Mouse (Mus musculus): ENCODE results near the gene Dph3.
"Not testable (repeated sequence)": the region's sequence is repeated elsewhere in the genome, so short reads cannot be mapped to it uniquely, and the experiment has no call there.

Gene Dph3

GRCm38 (mm10) chr14:32091704-32092103 lies 6.2 kb upstream of the Dph3 start:
- TF ChIP-seq NANOG (IDR thresholded peaks at IDR 0.05; ENCODE audit: borderline replicate concordance, low read length) (no peak), POU5F1 (IDR thresholded peaks at IDR 0.05; ENCODE audit: borderline replicate concordance, low read length) (no peak)
- H3K27me3 ChIP-seq (ENCODE audit: insufficient read depth, low read length) = no peaks in the 10 kb centered on the region

GRCm38 (mm10) chr14:32091124-32091523 lies 5.6 kb upstream of the Dph3 start:
- H3K36me3 ChIP-seq (ENCODE audit: insufficient read depth, low read length) = peaks cover 75% of the 10 kb centered on the region
- peaks cover 49% of the 10 kb centered on the region for H3K4me1 ChIP-seq (replicated peaks; ENCODE audit: low read depth, low read length)
- H3K27me3 ChIP-seq (ENCODE audit: insufficient read depth, low read length) = no peaks in the 10 kb centered on the region
- H3K4me3 ChIP-seq (replicated peaks; ENCODE audit: low read length) = no peak overlapping the region
- no peak for TF ChIP-seq POU5F1 (IDR thresholded peaks at IDR 0.05; ENCODE audit: borderline replicate concordance, low read length)
- no peak for TF ChIP-seq NANOG (IDR thresholded peaks at IDR 0.05; ENCODE audit: borderline replicate concordance, low read length)
- TF ChIP-seq CTCF (conservative IDR thresholded peaks at IDR 0.05; ENCODE audit: low read length) = no peak
- H3K9me3 ChIP-seq (ENCODE audit: low read length) = no peaks in the 10 kb centered on the region

More at GRCm38 (mm10) chr14:32091704-32092103, 6.2 kb upstream of the Dph3 start:
- Histone ChIP-seq H3K4me1 (replicated peaks; ENCODE audit: low read depth, low read length) (peaks cover 44% of the 10 kb centered on the region), H3K36me3 (ENCODE audit: insufficient read depth, low read length) (peaks cover 81% of the 10 kb centered on the region), H3K4me3 (replicated peaks; ENCODE audit: low read length) (no peak overlapping the region), H3K9me3 (ENCODE audit: low read length) (no peaks in the 10 kb centered on the region)

DNA sequence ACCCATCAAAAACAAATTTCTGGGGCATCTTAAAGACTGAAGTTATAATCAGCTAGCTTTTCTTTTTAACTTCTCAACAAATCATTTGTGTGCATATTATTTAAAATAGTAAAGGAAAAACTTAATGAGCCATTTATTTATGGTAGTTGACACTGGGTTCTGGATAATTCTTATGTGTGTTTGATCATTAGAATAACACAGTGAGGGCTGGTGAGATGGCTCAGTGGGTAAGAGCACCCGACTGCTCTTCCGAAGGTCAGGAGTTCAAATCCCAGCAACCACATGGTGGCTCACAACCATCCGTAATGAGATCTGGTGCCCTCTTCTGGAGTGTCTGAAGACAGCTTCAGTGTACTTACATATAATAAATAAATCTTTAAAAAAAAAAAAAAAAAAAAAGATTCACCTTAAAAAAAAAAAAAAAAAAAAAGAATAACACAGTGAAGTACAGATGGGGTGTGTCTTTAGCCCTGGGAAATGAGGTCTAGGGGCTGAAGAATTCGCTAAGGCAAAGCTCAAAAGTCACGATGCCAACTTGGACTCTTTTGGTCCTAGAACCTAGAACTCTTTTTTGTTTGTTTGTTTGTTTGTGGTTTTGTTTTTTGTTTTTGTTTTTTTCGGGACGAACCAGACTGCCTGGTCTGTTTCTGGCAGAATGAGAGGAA lies 2.2 kb upstream of the Dph3 start:
- Histone ChIP-seq H3K4me1 (replicated peaks; ENCODE audit: low read depth, low read length) (peaks cover 58% of the 10 kb centered on the region), H3K36me3 (ENCODE audit: insufficient read depth, low read length) (peaks cover 53% of the 10 kb centered on the region), H3K4me3 (replicated peaks; ENCODE audit: low read length) (peak overlapping the region; percentile 84)
- not testable (repeated sequence) for H3K27me3 ChIP-seq (ENCODE audit: insufficient read depth, low read length); H3K9me3 ChIP-seq (ENCODE audit: low read length)

GRCm38 (mm10) chr14:32086226-32086625 lies 697 bp upstream of the Dph3 start:
- Histone ChIP-seq H3K36me3 (ENCODE audit: insufficient read depth, low read length) (peaks cover 53% of the 10 kb centered on the region), H3K27me3 (ENCODE audit: insufficient read depth, low read length) (no peaks in the 10 kb centered on the region), H3K4me1 (replicated peaks; ENCODE audit: low read depth, low read length) (peaks cover 62% of the 10 kb centered on the region), H3K9me3 (ENCODE audit: low read length) (no peaks in the 10 kb centered on the region), H3K4me3 (replicated peaks; ENCODE audit: low read length) (peak overlapping the region; percentile 84)
- TF ChIP-seq CTCF (conservative IDR thresholded peaks at IDR 0.05; ENCODE audit: low read length) (no peak), POU5F1 (IDR thresholded peaks at IDR 0.05; ENCODE audit: borderline replicate concordance, low read length) (no peak), NANOG (IDR thresholded peaks at IDR 0.05; ENCODE audit: borderline replicate concordance, low read length) (no peak)

GRCm38 (mm10) chr14:32084761-32085485 lies 606 bp downstream of the Dph3 start, which contains the start of gene Oxnad1:
Gene Oxnad1 (plus strand): TSS chr14:32085374.
- no peaks in the 10 kb centered on the region for H3K27me3 ChIP-seq (ENCODE audit: insufficient read depth, low read length)
- H3K4me1 ChIP-seq (replicated peaks; ENCODE audit: low read depth, low read length) = peaks cover 59% of the 10 kb centered on the region
- no peak for TF ChIP-seq NANOG (IDR thresholded peaks at IDR 0.05; ENCODE audit: borderline replicate concordance, low read length)
- no peak for TF ChIP-seq POU5F1 (IDR thresholded peaks at IDR 0.05; ENCODE audit: borderline replicate concordance, low read length)
- no peak for TF ChIP-seq CTCF (conservative IDR thresholded peaks at IDR 0.05; ENCODE audit: low read length)
- H3K4me3 ChIP-seq (replicated peaks; ENCODE audit: low read length) = peak within 1 kb of the TSS; percentile 84
- H3K9me3 ChIP-seq (ENCODE audit: low read length) = no peaks in the 10 kb centered on the region
- peaks cover 47% of the 10 kb centered on the region for H3K36me3 ChIP-seq (ENCODE audit: insufficient read depth, low read length)

GRCm38 (mm10) chr14:32083466-32083865 lies 2.1 kb downstream of the Dph3 start:
- TF ChIP-seq NANOG (IDR thresholded peaks at IDR 0.05; ENCODE audit: borderline replicate concordance, low read length) (no peak), CTCF (conservative IDR thresholded peaks at IDR 0.05; ENCODE audit: low read length) (no peak), POU5F1 (IDR thresholded peaks at IDR 0.05; ENCODE audit: borderline replicate concordance, low read length) (no peak)
- Histone ChIP-seq H3K27me3 (ENCODE audit: insufficient read depth, low read length) (no peaks in the 10 kb centered on the region), H3K4me1 (replicated peaks; ENCODE audit: low read depth, low read length) (peaks cover 55% of the 10 kb centered on the region), H3K4me3 (replicated peaks; ENCODE audit: low read length) (no peak overlapping the region), H3K9me3 (ENCODE audit: low read length) (no peaks in the 10 kb centered on the region), H3K36me3 (ENCODE audit: insufficient read depth, low read length) (peaks cover 36% of the 10 kb centered on the region)

GRCm38 (mm10) chr14:32082891-32083290 lies 2.6 kb downstream of the Dph3 start:
- TF ChIP-seq POU5F1 (IDR thresholded peaks at IDR 0.05; ENCODE audit: borderline replicate concordance, low read length) = no peak
- no peak for TF ChIP-seq CTCF (conservative IDR thresholded peaks at IDR 0.05; ENCODE audit: low read length)
- no peak for TF ChIP-seq NANOG (IDR thresholded peaks at IDR 0.05; ENCODE audit: borderline replicate concordance, low read length)
- H3K27me3 ChIP-seq (ENCODE audit: insufficient read depth, low read length) = no peaks in the 10 kb centered on the region
- no peaks in the 10 kb centered on the region for H3K9me3 ChIP-seq (ENCODE audit: low read length)
- H3K4me1 ChIP-seq (replicated peaks; ENCODE audit: low read depth, low read length) = peaks cover 57% of the 10 kb centered on the region
- peaks cover 34% of the 10 kb centered on the region for H3K36me3 ChIP-seq (ENCODE audit: insufficient read depth, low read length)
- H3K4me3 ChIP-seq (replicated peaks; ENCODE audit: low read length) = no peak overlapping the region

DNA sequence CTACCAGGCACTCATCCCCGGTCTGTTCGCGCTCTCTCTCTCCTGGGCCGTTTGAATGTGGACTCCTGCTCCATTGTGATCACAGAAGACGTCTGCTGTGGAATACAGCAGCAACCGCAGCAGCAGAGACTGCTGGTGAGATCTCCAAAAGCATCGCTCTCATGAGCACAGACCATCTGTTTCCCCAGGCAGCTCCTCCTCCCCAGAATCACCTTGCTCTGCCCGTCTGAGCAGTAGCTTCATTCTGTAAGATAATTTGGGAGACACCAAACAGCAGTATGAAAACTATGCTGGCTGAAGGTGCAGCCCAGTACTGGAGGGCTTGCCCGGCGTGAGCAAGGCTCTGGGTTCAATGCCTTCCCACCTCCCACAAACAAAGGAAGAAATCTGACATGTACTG lies 4.5 kb downstream of the Dph3 start:
- H3K4me3 ChIP-seq (replicated peaks; ENCODE audit: low read length) = no peak overlapping the region
- no peaks in the 10 kb centered on the region for H3K27me3 ChIP-seq (ENCODE audit: insufficient read depth, low read length)
- H3K36me3 ChIP-seq (ENCODE audit: insufficient read depth, low read length) = peaks cover 34% of the 10 kb centered on the region
- no peak for TF ChIP-seq POU5F1 (IDR thresholded peaks at IDR 0.05; ENCODE audit: borderline replicate concordance, low read length)
- no peak for TF ChIP-seq NANOG (IDR thresholded peaks at IDR 0.05; ENCODE audit: borderline replicate concordance, low read length)
- TF ChIP-seq CTCF (conservative IDR thresholded peaks at IDR 0.05; ENCODE audit: low read length) = no peak
- H3K9me3 ChIP-seq (ENCODE audit: low read length) = no peaks in the 10 kb centered on the region
- H3K4me1 ChIP-seq (replicated peaks; ENCODE audit: low read depth, low read length) = peaks cover 60% of the 10 kb centered on the region

Data from E14TG2a.4 (cell line).